Mouse (Mus musculus): ENCODE measurements around the gene BC052040. TPM values are rescaled to one million over a fixed set of nuclear protein-coding genes. Genes with fewer than 3 reads are reported as not detected.

BC052040 gene
- polyA plus RNA-seq, 2 experiments = 5.0 to 7.9 TPM

- Histone ChIP-seq H3K9me3 (ENCODE audit: control insufficient read depth, low read length) (no peaks in the 10 kb centered on the region), H3K27ac (no peak overlapping the region), H3K4me2 (ENCODE audit: low read depth) (no peak overlapping the region), H3K9ac (replicated peaks) (no peak overlapping the region), H3K27me3 (ENCODE audit: control insufficient read depth, insufficient read depth, low read length) (no peaks in the 10 kb centered on the region), H3K36me3 (replicated peaks; ENCODE audit: control insufficient read depth, insufficient read depth, low read depth) (no peaks in the 10 kb centered on the region), H3K4me3 (ENCODE audit: insufficient read depth in 1 of 2, low read depth in 2 of 2, low read length in 2 of 2) (no peak overlapping the region), H3K4me1 (replicated peaks; ENCODE audit: control insufficient read depth in 2 of 2, insufficient read depth in 2 of 2, low read length in 1 of 2) (no peaks in the 10 kb centered on the region)
- DNase-seq (ENCODE audit: low read depth in 3 of 3, low spot score in 3 of 3) (no peak), ATAC-seq (ENCODE audit: insufficient read depth) (no peak)
- 79% methylated on average over 2 of the region's 2 CpGs for WGBS (ENCODE audit: insufficient replicate concordance)
- TF ChIP-seq CTCF (IDR thresholded peaks at IDR 0.05; ENCODE audit: low read depth) (no peak), EP300 (IDR thresholded peaks at IDR 0.05; ENCODE audit: low read depth) (no peak)
Measured at GRCm38 (mm10) chr2:115667516-115667915, 86.0 kb downstream of the BC052040 start.

GRCm38 (mm10) chr2:115673054-115673660, 91.6 kb downstream of the BC052040 start:
- H3K4me3 ChIP-seq (ENCODE audit: insufficient read depth in 1 of 2, low read depth in 2 of 2, low read length in 2 of 2) = no peak overlapping the region
- no peak overlapping the region for H3K4me2 ChIP-seq (ENCODE audit: low read depth)
- no peak overlapping the region for H3K27ac ChIP-seq
- no peaks in the 10 kb centered on the region for H3K36me3 ChIP-seq (replicated peaks; ENCODE audit: control insufficient read depth, insufficient read depth, low read depth)
- TF ChIP-seq EP300 (IDR thresholded peaks at IDR 0.05; ENCODE audit: low read depth) = no peak
- TF ChIP-seq CTCF (IDR thresholded peaks at IDR 0.05; ENCODE audit: low read depth) = no peak
- no peak overlapping the region for H3K9ac ChIP-seq (replicated peaks)
- WGBS (ENCODE audit: insufficient replicate concordance) = 80% methylated on average over 7 of the region's 7 CpGs
- H3K9me3 ChIP-seq (ENCODE audit: control insufficient read depth, low read length) = no peaks in the 10 kb centered on the region
- ATAC-seq (ENCODE audit: insufficient read depth) = no peak
- H3K4me1 ChIP-seq (replicated peaks; ENCODE audit: control insufficient read depth in 2 of 2, insufficient read depth in 2 of 2, low read length in 1 of 2) = no peaks in the 10 kb centered on the region
- H3K27me3 ChIP-seq (ENCODE audit: control insufficient read depth, insufficient read depth, low read length) = no peaks in the 10 kb centered on the region
- no peak for DNase-seq (ENCODE audit: low read depth in 3 of 3, low spot score in 3 of 3)

GRCm38 (mm10) chr2:115678786-115679185, 97.3 kb downstream of the BC052040 start:
- H3K4me1 ChIP-seq (replicated peaks; ENCODE audit: control insufficient read depth in 2 of 2, insufficient read depth in 2 of 2, low read length in 1 of 2) = no peaks in the 10 kb centered on the region
- H3K4me3 ChIP-seq (ENCODE audit: insufficient read depth in 1 of 2, low read depth in 2 of 2, low read length in 2 of 2) = no peak overlapping the region
- no peak overlapping the region for H3K4me2 ChIP-seq (ENCODE audit: low read depth)
- WGBS (ENCODE audit: insufficient replicate concordance) = 67% methylated on average over 5 of the region's 5 CpGs
- DNase-seq (ENCODE audit: low read depth in 3 of 3, low spot score in 3 of 3) (no peak), ATAC-seq (ENCODE audit: insufficient read depth) (no peak)
- H3K36me3 ChIP-seq (replicated peaks; ENCODE audit: control insufficient read depth, insufficient read depth, low read depth) = no peaks in the 10 kb centered on the region
- H3K9ac ChIP-seq (replicated peaks) = no peak overlapping the region
- no peak overlapping the region for H3K27ac ChIP-seq
- H3K27me3 ChIP-seq (ENCODE audit: control insufficient read depth, insufficient read depth, low read length) = no peaks in the 10 kb centered on the region
- TF ChIP-seq EP300 (IDR thresholded peaks at IDR 0.05; ENCODE audit: low read depth) (no peak), CTCF (IDR thresholded peaks at IDR 0.05; ENCODE audit: low read depth) (no peak)
- H3K9me3 ChIP-seq (ENCODE audit: control insufficient read depth, low read length) = no peaks in the 10 kb centered on the region

GRCm38 (mm10) chr2:115685250-115685649, 103.7 kb downstream of the BC052040 start:
- DNase-seq (ENCODE audit: low read depth in 3 of 3, low spot score in 3 of 3) (no peak), ATAC-seq (ENCODE audit: insufficient read depth) (no peak)
- 58% methylated on average over 3 of the region's 3 CpGs for WGBS (ENCODE audit: insufficient replicate concordance)
- TF ChIP-seq EP300 (IDR thresholded peaks at IDR 0.05; ENCODE audit: low read depth) (no peak), CTCF (IDR thresholded peaks at IDR 0.05; ENCODE audit: low read depth) (no peak)
- Histone ChIP-seq H3K4me1 (replicated peaks; ENCODE audit: control insufficient read depth in 2 of 2, insufficient read depth in 2 of 2, low read length in 1 of 2) (no peaks in the 10 kb centered on the region), H3K4me3 (ENCODE audit: insufficient read depth in 1 of 2, low read depth in 2 of 2, low read length in 2 of 2) (no peak overlapping the region), H3K27ac (no peak overlapping the region), H3K9ac (replicated peaks) (no peak overlapping the region), H3K27me3 (ENCODE audit: control insufficient read depth, insufficient read depth, low read length) (no peaks in the 10 kb centered on the region), H3K9me3 (ENCODE audit: control insufficient read depth, low read length) (no peaks in the 10 kb centered on the region), H3K4me2 (ENCODE audit: low read depth) (no peak overlapping the region), H3K36me3 (replicated peaks; ENCODE audit: control insufficient read depth, insufficient read depth, low read depth) (no peaks in the 10 kb centered on the region)

GRCm38 (mm10) chr2:115687612-115688011, 106.1 kb downstream of the BC052040 start:
- Histone ChIP-seq H3K36me3 (replicated peaks; ENCODE audit: control insufficient read depth, insufficient read depth, low read depth) (no peaks in the 10 kb centered on the region), H3K27ac (no peak overlapping the region), H3K9me3 (ENCODE audit: control insufficient read depth, low read length) (no peaks in the 10 kb centered on the region), H3K4me2 (ENCODE audit: low read depth) (no peak overlapping the region), H3K27me3 (ENCODE audit: control insufficient read depth, insufficient read depth, low read length) (no peaks in the 10 kb centered on the region), H3K4me3 (ENCODE audit: insufficient read depth in 1 of 2, low read depth in 2 of 2, low read length in 2 of 2) (no peak overlapping the region), H3K4me1 (replicated peaks; ENCODE audit: control insufficient read depth in 2 of 2, insufficient read depth in 2 of 2, low read length in 1 of 2) (no peaks in the 10 kb centered on the region), H3K9ac (replicated peaks) (no peak overlapping the region)
- WGBS (ENCODE audit: insufficient replicate concordance) = 81% methylated on average over 4 of the region's 4 CpGs
- no peak for ATAC-seq (ENCODE audit: insufficient read depth)
- no peak for DNase-seq (ENCODE audit: low read depth in 3 of 3, low spot score in 3 of 3)
- TF ChIP-seq EP300 (IDR thresholded peaks at IDR 0.05; ENCODE audit: low read depth) (no peak), CTCF (IDR thresholded peaks at IDR 0.05; ENCODE audit: low read depth) (no peak)
